Mouse (Mus musculus): ENCODE measurements around the gene Gm47969. TPM values are rescaled to one million over a fixed set of nuclear protein-coding genes. Genes with fewer than 3 reads are reported as not detected.

The Gm47969 gene
- total and polyA plus RNA-seq, 3 experiments, result not detected

GRCm38 (mm10) chr1:83059278-83059677 is 14.5 kb downstream of the Gm47969 start, which contains the start of gene A030005K14Rik:
Gene A030005K14Rik, minus strand, starts transcription at chr1:83059378.
- Histone ChIP-seq H3K4me3 (replicated peaks in 1 of 3; ENCODE audit: low read depth in 2 of 3, low read length in 2 of 3, poor library complexity in 1 of 3) (no peak within 1 kb of the TSS), H3K79me2 (replicated peaks; ENCODE audit: control insufficient read depth, extremely low read depth, insufficient read depth, poor library complexity, severe bottlenecking) (no peaks in the 10 kb centered on the region), H3K9me3 (replicated peaks; ENCODE audit: low read length) (no peaks in the 10 kb centered on the region), H3K4me2 (ENCODE audit: insufficient read depth, low read depth, poor library complexity, severe bottlenecking) (no peak within 1 kb of the TSS), H3K4me1 (ENCODE audit: control insufficient read depth in 1 of 2, insufficient read depth in 2 of 2) (no peaks in the 10 kb centered on the region), H3K9ac (ENCODE audit: insufficient read depth, low read depth) (no peak within 1 kb of the TSS), H3K36me3 (replicated peaks in 1 of 2; ENCODE audit: control insufficient read depth in 1 of 2, insufficient read depth in 1 of 2, low read length in 1 of 2) (no peaks in the 10 kb centered on the region), H3K27ac (ENCODE audit: insufficient read depth, low read depth) (no peak within 1 kb of the TSS), H3K27me3 (replicated peaks) (no peaks in the 10 kb centered on the region)
- TF ChIP-seq IRF4 (IDR thresholded peaks at IDR 0.05; ENCODE audit: low read depth, low read length), result no peak
- TF ChIP-seq RAD21 (IDR thresholded peaks at IDR 0.05; ENCODE audit: low read depth, low read length), result no peak
- no peak for TF ChIP-seq POLR2AphosphoS2 (IDR thresholded peaks at IDR 0.05; ENCODE audit: low read depth, low read length)
- TF ChIP-seq CHD2 (IDR thresholded peaks at IDR 0.05; ENCODE audit: low read length), result no peak
- TF ChIP-seq CTCF (conservative IDR thresholded peaks at IDR 0.05 in 1 of 2, IDR thresholded peaks at IDR 0.05 in 1 of 2; ENCODE audit: low read depth in 2 of 2, low read length in 2 of 2), result no peak
- TF ChIP-seq SIN3A (IDR thresholded peaks at IDR 0.05; ENCODE audit: low read length), result no peak
- TF ChIP-seq MEF2A (IDR thresholded peaks at IDR 0.05; ENCODE audit: borderline replicate concordance, low read depth, low read length), result no peak
- TF ChIP-seq EP300 (IDR thresholded peaks at IDR 0.05; ENCODE audit: low read length), result no peak
- TF ChIP-seq ETS1 (conservative IDR thresholded peaks at IDR 0.05; ENCODE audit: low read depth, low read length), result no peak
- TF ChIP-seq TBP (conservative IDR thresholded peaks at IDR 0.05; ENCODE audit: low read depth, low read length), result no peak
- TF ChIP-seq PAX5 (IDR thresholded peaks at IDR 0.05; ENCODE audit: low read length), result no peak
- no peak for TF ChIP-seq USF1 (IDR thresholded peaks at IDR 0.05; ENCODE audit: low read depth, low read length)
- TF ChIP-seq JUN (IDR thresholded peaks at IDR 0.05; ENCODE audit: insufficient read depth, low read depth, low read length), result no peak
- TF ChIP-seq HCFC1 (IDR thresholded peaks at IDR 0.05; ENCODE audit: low read depth, low read length), result no peak
- no peak for TF ChIP-seq ZC3H11A (IDR thresholded peaks at IDR 0.05; ENCODE audit: low read depth, low read length)
- no peak for TF ChIP-seq MAX (IDR thresholded peaks at IDR 0.05; ENCODE audit: low read length)
- TF ChIP-seq TCF12 (IDR thresholded peaks at IDR 0.05; ENCODE audit: low read depth, low read length), result no peak
- dilution Hi-C loops (cut with MboI; ENCODE audit: extremely low pct_ligation_motif_present, extremely low pct_unique_long_range_greater_than_20kb, low sequenced_read_pairs) (no loop called here), in situ Hi-C loops (cut with MboI; ENCODE audit: low pct_ligation_motif_present, low pct_unique_long_range_greater_than_20kb, low sequenced_read_pairs) (no loop called here)
- no peak for DNase-seq (ENCODE audit: extremely low read depth)

GRCm38 (mm10) chr1:83060643-83061042 is 15.9 kb downstream of the Gm47969 start, which contains the start of gene Krtap28-13:
Gene Krtap28-13, plus strand, starts transcription at chr1:83060930.
- H3K27me3 ChIP-seq (replicated peaks), result no peaks in the 10 kb centered on the region
- H3K79me2 ChIP-seq (replicated peaks; ENCODE audit: control insufficient read depth, extremely low read depth, insufficient read depth, poor library complexity, severe bottlenecking), result no peaks in the 10 kb centered on the region
- no peaks in the 10 kb centered on the region for H3K9me3 ChIP-seq (replicated peaks; ENCODE audit: low read length)
- no peak within 1 kb of the TSS for H3K9ac ChIP-seq (ENCODE audit: insufficient read depth, low read depth)
- dilution Hi-C loops (cut with MboI; ENCODE audit: extremely low pct_ligation_motif_present, extremely low pct_unique_long_range_greater_than_20kb, low sequenced_read_pairs) (no loop called here), in situ Hi-C loops (cut with MboI; ENCODE audit: low pct_ligation_motif_present, low pct_unique_long_range_greater_than_20kb, low sequenced_read_pairs) (loop anchor here (10.0 kb wide), 1 partner anchor 654 kb away; no protein-coding TSS in a partner anchor)
- H3K4me3 ChIP-seq (replicated peaks in 1 of 3; ENCODE audit: low read depth in 2 of 3, low read length in 2 of 3, poor library complexity in 1 of 3), result no peak within 1 kb of the TSS
- no peaks in the 10 kb centered on the region for H3K4me1 ChIP-seq (ENCODE audit: control insufficient read depth in 1 of 2, insufficient read depth in 2 of 2)
- H3K36me3 ChIP-seq (replicated peaks in 1 of 2; ENCODE audit: control insufficient read depth in 1 of 2, insufficient read depth in 1 of 2, low read length in 1 of 2), result no peaks in the 10 kb centered on the region
- H3K27ac ChIP-seq (ENCODE audit: insufficient read depth, low read depth), result no peak within 1 kb of the TSS
- DNase-seq (ENCODE audit: extremely low read depth), result no peak
- TF ChIP-seq ZNF384 (IDR thresholded peaks at IDR 0.05; ENCODE audit: low read depth, low read length), result no peak
- TF ChIP-seq TBP (conservative IDR thresholded peaks at IDR 0.05; ENCODE audit: low read depth, low read length), result no peak
- TF ChIP-seq SMC3 (IDR thresholded peaks at IDR 0.05; ENCODE audit: low read depth, low read length), result no peak
- no peak for TF ChIP-seq MAZ (IDR thresholded peaks at IDR 0.05; ENCODE audit: low read depth, low read length)
- TF ChIP-seq PAX5 (IDR thresholded peaks at IDR 0.05; ENCODE audit: low read length), result no peak
- no peak for TF ChIP-seq ZKSCAN1 (IDR thresholded peaks at IDR 0.05; ENCODE audit: borderline replicate concordance, low read depth, low read length)
- TF ChIP-seq ZMIZ1 (IDR thresholded peaks at IDR 0.05; ENCODE audit: low read depth, low read length), result no peak
- TF ChIP-seq GABPA (IDR thresholded peaks at IDR 0.05; ENCODE audit: insufficient replicate concordance, low read depth, low read length), result no peak
- TF ChIP-seq KAT2A (IDR thresholded peaks at IDR 0.05; ENCODE audit: insufficient replicate concordance, low read length), result no peak
- no peak for TF ChIP-seq USF1 (IDR thresholded peaks at IDR 0.05; ENCODE audit: low read depth, low read length)
- TF ChIP-seq MYC (IDR thresholded peaks at IDR 0.05; ENCODE audit: low read depth, low read length), result no peak
- TF ChIP-seq ELF1 (IDR thresholded peaks at IDR 0.05; ENCODE audit: low read depth, low read length), result no peak
- TF ChIP-seq EP300 (IDR thresholded peaks at IDR 0.05; ENCODE audit: low read length), result no peak
- no peak for TF ChIP-seq JUN (IDR thresholded peaks at IDR 0.05; ENCODE audit: insufficient read depth, low read depth, low read length)
- TF ChIP-seq ZC3H11A (IDR thresholded peaks at IDR 0.05; ENCODE audit: low read depth, low read length), result no peak
- no peak for TF ChIP-seq E2F4 (IDR thresholded peaks at IDR 0.05; ENCODE audit: insufficient replicate concordance, low read depth, low read length)
- no peak for TF ChIP-seq BHLHE40 (IDR thresholded peaks at IDR 0.05; ENCODE audit: low read depth, low read length)
- TF ChIP-seq UBTF (IDR thresholded peaks at IDR 0.05; ENCODE audit: low read depth, low read length), result no peak
- no peak for TF ChIP-seq POLR2AphosphoS2 (IDR thresholded peaks at IDR 0.05; ENCODE audit: low read depth, low read length)
- TF ChIP-seq CHD1 (IDR thresholded peaks at IDR 0.05; ENCODE audit: low read depth, low read length), result no peak
- no peak within 1 kb of the TSS for H3K4me2 ChIP-seq (ENCODE audit: insufficient read depth, low read depth, poor library complexity, severe bottlenecking)

Measured in CH12.LX (cell line).